11 mouse cellular contexts compared by ENCODE assay signal in genomic region chrX:134474988-134475710, GRCm38 (mm10). TPM values are rescaled to one million over a fixed set of nuclear protein-coding genes. Genes with fewer than 3 reads are reported as not detected.
DNase-seq lines count a peak whose midpoint lies in the region; ATAC-seq and TF ChIP-seq lines count a peak whose summit lies in the region.
"Had no signal": no experiment of that assay in that cellular context is flagged by ENCODE, and none has a peak within 500 bp of the region (broad histone marks: within the 10 kb centered on the region; RNA-seq: fewer than 3 reads in every experiment).

No protein-coding gene starts in this region.

- 76% methylated on average over 61 of the region's 67 CpGs for WGBS in forebrain, embryonic 15.5 days
- 77% methylated on average over 39 of the region's 67 CpGs for WGBS in forebrain, embryonic 16.5 days
- 68% methylated on average over 46 of the region's 67 CpGs for WGBS in lung, embryonic 14.5 days
- 66% methylated on average over 66 of the region's 67 CpGs for WGBS in lung, adult 2 months
- 77% methylated on average over 35 of the region's 67 CpGs for whole genome bisulfite sequencing in embryonic facial prominence, embryonic 15.5 days
- WGBS in neural tube, embryonic 13.5 days, result 61% methylated on average over 56 of the region's 67 CpGs

- H3K36me3 ChIP-seq in forebrain, embryonic 15.5 days, result no peaks in the 10 kb centered on the region
- H3K36me3 ChIP-seq in forebrain, embryonic 16.5 days (ENCODE audit: control insufficient read depth, insufficient read depth), result no peaks in the 10 kb centered on the region
- no peaks in the 10 kb centered on the region for H3K36me3 ChIP-seq in lung, embryonic 14.5 days (ENCODE audit: insufficient read depth)
- no peaks in the 10 kb centered on the region for H3K36me3 ChIP-seq in embryonic facial prominence, embryonic 15.5 days
- no peaks in the 10 kb centered on the region for H3K36me3 ChIP-seq in neural tube, embryonic 13.5 days

- no peak overlapping the region for H3K9ac ChIP-seq in forebrain, embryonic 15.5 days (replicated peaks)
- H3K9ac ChIP-seq in forebrain, embryonic 16.5 days (replicated peaks; ENCODE audit: low read depth, low read length), result no peak overlapping the region
- H3K9ac ChIP-seq in lung, embryonic 14.5 days, result no peak overlapping the region
- H3K9ac ChIP-seq in embryonic facial prominence, embryonic 15.5 days, result no peak overlapping the region
- H3K9ac ChIP-seq in neural tube, embryonic 13.5 days, result no peak overlapping the region

- H3K4me2 ChIP-seq in forebrain, embryonic 15.5 days (replicated peaks), result no peak overlapping the region
- no peak overlapping the region for H3K4me2 ChIP-seq in forebrain, embryonic 16.5 days (ENCODE audit: low read length)
- peak overlapping the region; percentile 23; the same call in 1 of the 2 replicates for H3K4me2 ChIP-seq in lung, embryonic 14.5 days
- peak overlapping the region; percentile 12; the same call in 1 of the 2 replicates for H3K4me2 ChIP-seq in embryonic facial prominence, embryonic 15.5 days (replicated peaks)
- H3K4me2 ChIP-seq in neural tube, embryonic 13.5 days, result 0 out of 2 replicates have a peak overlapping the region, but pooled peaks have one; percentile 3

- no peaks in the 10 kb centered on the region for H3K4me1 ChIP-seq in forebrain, embryonic 15.5 days
- no peaks in the 10 kb centered on the region for H3K4me1 ChIP-seq in forebrain, embryonic 16.5 days (replicated peaks; ENCODE audit: control insufficient read depth, insufficient read depth, low read length)
- no peaks in the 10 kb centered on the region for H3K4me1 ChIP-seq in lung, embryonic 14.5 days (ENCODE audit: insufficient read depth)
- no peaks in the 10 kb centered on the region for H3K4me1 ChIP-seq in lung, adult 2 months (ENCODE audit: control insufficient read depth, insufficient read depth, low read length)
- H3K4me1 ChIP-seq in embryonic facial prominence, embryonic 15.5 days, result no peaks in the 10 kb centered on the region
- H3K4me1 ChIP-seq in neural tube, embryonic 13.5 days (replicated peaks), result no peaks in the 10 kb centered on the region

- DNase-seq in lung, embryonic 14.5 days, result peak; percentile 14
- no peak for DNase-seq in lung, adult 2 months
- no peak for DNase-seq in frontal cortex, postnatal 14 days (ENCODE audit: low spot score in 2 of 2)
- DNase-seq in urinary bladder, postnatal 14 days (ENCODE audit: low spot score), result no peak
- DNase-seq: adrenal gland, postnatal 25 days had no signal

- TF ChIP-seq CTCF in lung, embryonic 14.5 days (IDR thresholded peaks at IDR 0.05; ENCODE audit: low read depth), result no peak
- no peak for TF ChIP-seq CTCF in lung, adult 2 months (IDR thresholded peaks at IDR 0.05; ENCODE audit: insufficient read depth, low read length)

- no peak for TF ChIP-seq POLR2A in lung, adult 2 months (IDR thresholded peaks at IDR 0.05; ENCODE audit: borderline replicate concordance, extremely low read depth, low read depth, low read length)

- H3K27ac ChIP-seq in forebrain, embryonic 15.5 days (replicated peaks), result no peak overlapping the region
- H3K27ac ChIP-seq in forebrain, embryonic 16.5 days (ENCODE audit: low read length), result no peak overlapping the region
- no peak overlapping the region for H3K27ac ChIP-seq in lung, embryonic 14.5 days (ENCODE audit: low read depth)
- H3K27ac ChIP-seq in embryonic facial prominence, embryonic 15.5 days (replicated peaks), result no peak overlapping the region
- no peak overlapping the region for H3K27ac ChIP-seq in neural tube, embryonic 13.5 days (replicated peaks)

- no peaks in the 10 kb centered on the region for H3K9me3 ChIP-seq in forebrain, embryonic 15.5 days
- peaks cover 10% of the 10 kb centered on the region; the same call in 1 of the 2 replicates for H3K9me3 ChIP-seq in forebrain, embryonic 16.5 days (ENCODE audit: control insufficient read depth, low read length)
- H3K9me3 ChIP-seq in lung, embryonic 14.5 days (ENCODE audit: low read depth, low read length), result peaks cover 10% of the 10 kb centered on the region; the same call in 1 of the 2 replicates
- 0 out of 2 replicates have a peak, but pooled peaks cover 6% of the 10 kb centered on the region for H3K9me3 ChIP-seq in embryonic facial prominence, embryonic 15.5 days (replicated peaks)
- H3K9me3 ChIP-seq in neural tube, embryonic 13.5 days, result peaks cover 9% of the 10 kb centered on the region

- ATAC-seq in forebrain, embryonic 15.5 days (replicated peaks), result peak; percentile 23; the same call in 1 of the 2 replicates
- no peak for ATAC-seq in forebrain, embryonic 16.5 days
- 0 out of 2 replicates have a peak, but pooled peaks have one; percentile 49 for ATAC-seq in lung, embryonic 14.5 days (ENCODE audit: insufficient read depth)
- ATAC-seq in embryonic facial prominence, embryonic 15.5 days (ENCODE audit: insufficient number of reproducible peaks, low FRiP score, low TSS enrichment, low read depth), result no peak
- no peak for ATAC-seq in neural tube, embryonic 13.5 days (ENCODE audit: low read depth)

- H3K27me3 ChIP-seq in forebrain, embryonic 15.5 days, result no peaks in the 10 kb centered on the region
- H3K27me3 ChIP-seq in forebrain, embryonic 16.5 days (replicated peaks; ENCODE audit: control insufficient read depth, insufficient read depth, low read length), result no peaks in the 10 kb centered on the region
- no peaks in the 10 kb centered on the region for H3K27me3 ChIP-seq in lung, embryonic 14.5 days (ENCODE audit: insufficient read depth, low read length)
- no peaks in the 10 kb centered on the region for H3K27me3 ChIP-seq in embryonic facial prominence, embryonic 15.5 days
- H3K27me3 ChIP-seq in neural tube, embryonic 13.5 days, result no peaks in the 10 kb centered on the region

- H3K4me3 ChIP-seq in forebrain, embryonic 15.5 days, result no peak overlapping the region
- H3K4me3 ChIP-seq in forebrain, embryonic 16.5 days (replicated peaks; ENCODE audit: low read length), result no peak overlapping the region
- no peak overlapping the region for H3K4me3 ChIP-seq in lung, embryonic 14.5 days (ENCODE audit: low read depth, low read length)
- H3K4me3 ChIP-seq in lung, adult 2 months (replicated peaks; ENCODE audit: extremely low read depth, low read depth, low read length), result no peak overlapping the region
- H3K4me3 ChIP-seq in embryonic facial prominence, embryonic 15.5 days (replicated peaks), result no peak overlapping the region
- H3K4me3 ChIP-seq in neural tube, embryonic 13.5 days, result no peak overlapping the region

RNA-seq across cellular contexts. Expression of gene Taf7l, which starts 1.1 kb away (rescaled TPM):
- polyA plus RNA-seq in forebrain, embryonic 15.5 days (2015; fragmentation: Nextera tagmentation; extraction: Ambion mirVana), result not detected in 2 replicates
- polyA plus RNA-seq in forebrain, embryonic 16.5 days (2015; fragmentation: Nextera tagmentation; extraction: Ambion mirVana), result 0.29 TPM in 1 of 2 replicates, not detected in the other
- polyA plus RNA-seq in lung, embryonic 14.5 days (2014; fragmentation: Nextera tagmentation; extraction: Ambion mirVana), result not detected in 2 replicates
- polyA plus RNA-seq in lung, adult 2 months (2012; rRNA removed), result not detected in 2 replicates
- polyA plus RNA-seq in embryonic facial prominence, embryonic 15.5 days (2015; fragmentation: Nextera tagmentation; extraction: Ambion mirVana), result 0.08 and 0.33 TPM in 2 replicates
- polyA plus RNA-seq in neural tube, embryonic 13.5 days (2015; fragmentation: Nextera tagmentation; extraction: Ambion mirVana), result not detected in 2 replicates
- polyA plus RNA-seq: cortical plate, adult 2 months; small intestine, adult 2 months had no signal

Comparison
In these comparisons a context has a peak if more than half of its experiments do, and no peak if none do; other contexts are left out.
1. ATAC-seq: peak in forebrain, embryonic 15.5 days (single experiment) and lung, embryonic 14.5 days (single experiment); none in forebrain, embryonic 16.5 days (single experiment), embryonic facial prominence, embryonic 15.5 days (single experiment) and neural tube, embryonic 13.5 days (single experiment).
2. H3K4me2 ChIP-seq: peak in lung, embryonic 14.5 days (single experiment), embryonic facial prominence, embryonic 15.5 days (single experiment) and neural tube, embryonic 13.5 days (single experiment); none in forebrain, embryonic 15.5 days (single experiment) and forebrain, embryonic 16.5 days (single experiment).